ENCODE assay signal across 10 mouse cellular contexts in the genomic region with DNA sequence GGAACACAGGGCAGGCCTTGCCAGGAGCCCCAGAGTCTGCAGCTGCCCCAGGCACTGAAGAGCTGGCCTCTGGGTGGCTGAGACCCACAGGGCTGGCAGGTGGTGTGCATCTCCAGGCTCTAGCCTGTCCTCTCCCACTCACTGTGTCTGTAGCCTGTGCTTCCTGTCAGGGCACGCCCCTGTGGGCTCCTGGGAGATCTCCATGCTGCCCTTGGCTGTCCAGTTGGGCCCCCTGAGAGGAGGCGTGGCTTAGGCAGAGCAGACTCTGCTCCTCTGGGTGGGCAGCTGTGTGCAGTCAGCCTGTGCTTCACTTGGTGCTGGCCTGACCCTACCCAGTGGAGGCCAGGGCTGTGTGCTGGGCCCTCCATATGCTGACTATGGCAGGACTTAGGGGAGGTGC. TPM values are rescaled to one million over a fixed set of nuclear protein-coding genes. Genes with fewer than 3 reads are reported as not detected.
DNase-seq lines count a peak whose midpoint lies in the region; ATAC-seq and TF ChIP-seq lines count a peak whose summit lies in the region.
"Had no signal": no experiment of that assay in that cellular context is flagged by ENCODE, and none has a peak within 500 bp of the region (broad histone marks: within the 10 kb centered on the region; RNA-seq: fewer than 3 reads in every experiment).

No protein-coding gene starts in this region.

- no peak for TF ChIP-seq POLR2A in lung, adult 2 months (IDR thresholded peaks at IDR 0.05; ENCODE audit: borderline replicate concordance, extremely low read depth, low read depth, low read length)

- peak overlapping the region; percentile 3; the same call in 1 of the 2 replicates for H3K9ac ChIP-seq in lung, embryonic 14.5 days
- H3K9ac ChIP-seq in intestine, embryonic 16.5 days (ENCODE audit: low read depth, low read length), result peak overlapping the region; percentile 46
- no peak overlapping the region for H3K9ac ChIP-seq in stomach, embryonic 14.5 days (replicated peaks; ENCODE audit: low read depth, low read length)

- H3K27me3 ChIP-seq in lung, embryonic 14.5 days (ENCODE audit: insufficient read depth, low read length), result no peaks in the 10 kb centered on the region
- no peaks in the 10 kb centered on the region for H3K27me3 ChIP-seq in intestine, embryonic 16.5 days (replicated peaks; ENCODE audit: control insufficient read depth, insufficient read depth, low read length)
- no peaks in the 10 kb centered on the region for H3K27me3 ChIP-seq in stomach, embryonic 14.5 days (ENCODE audit: control insufficient read depth, insufficient read depth, low read length)
- H3K27me3 ChIP-seq: Patski had no signal

- H3K4me3 ChIP-seq in lung, embryonic 14.5 days (ENCODE audit: low read depth, low read length), result no peak overlapping the region
- H3K4me3 ChIP-seq in lung, adult 2 months (replicated peaks; ENCODE audit: extremely low read depth, low read depth, low read length), result no peak overlapping the region
- no peak overlapping the region for H3K4me3 ChIP-seq in intestine, embryonic 16.5 days (ENCODE audit: low read length)
- no peak overlapping the region for H3K4me3 ChIP-seq in stomach, embryonic 14.5 days (ENCODE audit: low read depth, low read length)

- 36% methylated on average over 2 of the region's 2 CpGs for WGBS in lung, embryonic 14.5 days
- WGBS in lung, adult 2 months, result 31% methylated on average over 2 of the region's 2 CpGs
- 17% methylated on average over 2 of the region's 2 CpGs for WGBS in intestine, embryonic 16.5 days
- WGBS in stomach, embryonic 14.5 days, result 17% methylated on average over 2 of the region's 2 CpGs

- peaks cover 18% of the 10 kb centered on the region; the same call in 1 of the 2 replicates for H3K36me3 ChIP-seq in lung, embryonic 14.5 days (ENCODE audit: insufficient read depth)
- no peaks in the 10 kb centered on the region for H3K36me3 ChIP-seq in intestine, embryonic 16.5 days (ENCODE audit: control insufficient read depth, insufficient read depth, low read length)
- H3K36me3 ChIP-seq in stomach, embryonic 14.5 days (ENCODE audit: control insufficient read depth, insufficient read depth, low read length), result peaks cover 7% of the 10 kb centered on the region; the same call in 1 of the 2 replicates

- DNase-seq in lung, embryonic 14.5 days, result no peak
- DNase-seq in lung, adult 2 months, result no peak
- DNase-seq in gastrocnemius, postnatal 14 days, result peak; percentile 63
- no peak for DNase-seq in cerebellum, postnatal 36 days
- no peak for DNase-seq in thymus, postnatal 36 days
- no peak for DNase-seq in cerebellum, postnatal 4 days (ENCODE audit: low spot score in 2 of 2)
- DNase-seq: cerebellum, adult 8-10 months had no signal

- H3K9me3 ChIP-seq in lung, embryonic 14.5 days (ENCODE audit: low read depth, low read length), result no peaks in the 10 kb centered on the region
- H3K9me3 ChIP-seq in intestine, embryonic 16.5 days (ENCODE audit: control insufficient read depth, low read length), result no peaks in the 10 kb centered on the region
- H3K9me3 ChIP-seq in stomach, embryonic 14.5 days (ENCODE audit: control insufficient read depth, low read depth, low read length), result no peaks in the 10 kb centered on the region

- peak; percentile 32 for ATAC-seq in lung, embryonic 14.5 days (ENCODE audit: insufficient read depth)
- peak; percentile 37 for ATAC-seq in intestine, embryonic 16.5 days
- ATAC-seq in stomach, embryonic 14.5 days (ENCODE audit: insufficient number of reproducible peaks, insufficient read depth, low FRiP score, low read depth), result peak; percentile 33; the same call in 1 of the 2 replicates
- ATAC-seq: Patski had no signal

- no peak overlapping the region for H3K4me2 ChIP-seq in lung, embryonic 14.5 days
- H3K4me2 ChIP-seq in intestine, embryonic 16.5 days (ENCODE audit: low read depth, low read length), result peak overlapping the region; percentile 21; the same call in 1 of the 2 replicates
- no peak overlapping the region for H3K4me2 ChIP-seq in stomach, embryonic 14.5 days (replicated peaks; ENCODE audit: low read depth, low read length)

- no peak for TF ChIP-seq CTCF in lung, embryonic 14.5 days (IDR thresholded peaks at IDR 0.05; ENCODE audit: low read depth)
- TF ChIP-seq CTCF in lung, adult 2 months (IDR thresholded peaks at IDR 0.05; ENCODE audit: insufficient read depth, low read length), result no peak

- peaks cover 3% of the 10 kb centered on the region for H3K4me1 ChIP-seq in lung, embryonic 14.5 days (ENCODE audit: insufficient read depth)
- peaks cover 19% of the 10 kb centered on the region for H3K4me1 ChIP-seq in lung, adult 2 months (ENCODE audit: control insufficient read depth, insufficient read depth, low read length)
- H3K4me1 ChIP-seq in intestine, embryonic 16.5 days (ENCODE audit: control insufficient read depth, insufficient read depth, low read length), result peaks cover 49% of the 10 kb centered on the region
- peaks cover 22% of the 10 kb centered on the region for H3K4me1 ChIP-seq in stomach, embryonic 14.5 days (ENCODE audit: control insufficient read depth, insufficient read depth, low read length)

- intact Hi-C loops in gastrocnemius, postnatal 14 days (cut with DNase I; ENCODE audit: low total_unique reads), result no loop called here

- no peak overlapping the region for H3K27ac ChIP-seq in lung, embryonic 14.5 days (ENCODE audit: low read depth)
- peak overlapping the region; percentile 43 for H3K27ac ChIP-seq in intestine, embryonic 16.5 days (ENCODE audit: low read length)
- H3K27ac ChIP-seq in stomach, embryonic 14.5 days (ENCODE audit: low read length), result no peak overlapping the region

RNA-seq across cellular contexts. Expression of a gene that starts 5.0 kb away (rescaled TPM):
- 105 and 124 TPM in 2 replicates for polyA plus RNA-seq in lung, embryonic 14.5 days (2014; fragmentation: Nextera tagmentation; extraction: Ambion mirVana)
- 246 and 276 TPM in 2 replicates for polyA plus RNA-seq in lung, adult 2 months (2012; rRNA removed)
- 100 to 1,000 TPM in 1 of 2 experiments, 10 to 100 TPM in 1; 94.3 to 105 TPM for total RNA-seq in gastrocnemius, postnatal 14 days (2021)
- 15.1 and 22.2 TPM in 2 replicates for polyA plus RNA-seq in intestine, embryonic 16.5 days (2015; fragmentation: Nextera tagmentation; extraction: Ambion mirVana)
- 43.5 and 67.4 TPM in 2 replicates for polyA plus RNA-seq in stomach, embryonic 14.5 days (2014; fragmentation: Nextera tagmentation; extraction: Ambion mirVana)

RNA-seq across cellular contexts. Expression of a gene that starts 21.9 kb away (rescaled TPM):
- polyA plus RNA-seq in lung, embryonic 14.5 days (2014; fragmentation: Nextera tagmentation; extraction: Ambion mirVana), result 2.4 and 3.1 TPM in 2 replicates
- polyA plus RNA-seq in lung, adult 2 months (2012; rRNA removed), result 1.6 and 2.2 TPM in 2 replicates
- total RNA-seq in gastrocnemius, postnatal 14 days (2021), result under 1 TPM; 0.18 to 0.27 TPM
- polyA plus RNA-seq in intestine, embryonic 16.5 days (2015; fragmentation: Nextera tagmentation; extraction: Ambion mirVana), result 3.3 and 4.0 TPM in 2 replicates
- 1.5 and 2.3 TPM in 2 replicates for polyA plus RNA-seq in stomach, embryonic 14.5 days (2014; fragmentation: Nextera tagmentation; extraction: Ambion mirVana)

RNA-seq across cellular contexts. Expression of a gene that starts 25.0 kb away (rescaled TPM):
- polyA plus RNA-seq in lung, embryonic 14.5 days (2014; fragmentation: Nextera tagmentation; extraction: Ambion mirVana), result 8.7 and 10.1 TPM in 2 replicates
- 10.0 and 14.1 TPM in 2 replicates for polyA plus RNA-seq in lung, adult 2 months (2012; rRNA removed)
- total RNA-seq in gastrocnemius, postnatal 14 days (2021), result 1 to 10 TPM; 1.2 to 1.5 TPM
- 8.4 and 9.4 TPM in 2 replicates for polyA plus RNA-seq in intestine, embryonic 16.5 days (2015; fragmentation: Nextera tagmentation; extraction: Ambion mirVana)
- polyA plus RNA-seq in stomach, embryonic 14.5 days (2014; fragmentation: Nextera tagmentation; extraction: Ambion mirVana), result 7.7 and 7.9 TPM in 2 replicates

RNA-seq across cellular contexts. Expression of a gene that starts 25.0 kb away (rescaled TPM):
- 90.5 and 92.8 TPM in 2 replicates for polyA plus RNA-seq in lung, embryonic 14.5 days (2014; fragmentation: Nextera tagmentation; extraction: Ambion mirVana)
- 91.4 and 110 TPM in 2 replicates for polyA plus RNA-seq in lung, adult 2 months (2012; rRNA removed)
- total RNA-seq in gastrocnemius, postnatal 14 days (2021), result 10 to 100 TPM; 18.3 to 22.0 TPM
- polyA plus RNA-seq in intestine, embryonic 16.5 days (2015; fragmentation: Nextera tagmentation; extraction: Ambion mirVana), result 125 and 127 TPM in 2 replicates
- 95.9 and 106 TPM in 2 replicates for polyA plus RNA-seq in stomach, embryonic 14.5 days (2014; fragmentation: Nextera tagmentation; extraction: Ambion mirVana)

RNA-seq across cellular contexts. Expression of a gene that starts 29.2 kb away (rescaled TPM):
- polyA plus RNA-seq in lung, embryonic 14.5 days (2014; fragmentation: Nextera tagmentation; extraction: Ambion mirVana), result 82.5 and 101 TPM in 2 replicates
- polyA plus RNA-seq in lung, adult 2 months (2012; rRNA removed), result 87.0 and 91.3 TPM in 2 replicates
- total RNA-seq in gastrocnemius, postnatal 14 days (2021), result 10 to 100 TPM; 30.1 to 34.4 TPM
- 9.2 and 10.6 TPM in 2 replicates for polyA plus RNA-seq in intestine, embryonic 16.5 days (2015; fragmentation: Nextera tagmentation; extraction: Ambion mirVana)
- polyA plus RNA-seq in stomach, embryonic 14.5 days (2014; fragmentation: Nextera tagmentation; extraction: Ambion mirVana), result 46.3 and 64.2 TPM in 2 replicates
